Mouse (Mus musculus): ENCODE data around the gene Dpep2nb. TPM values are rescaled to one million over a fixed set of nuclear protein-coding genes. Genes with fewer than 3 reads are reported as not detected.

Gene Dpep2nb
- total and polyA plus RNA-seq, 3 experiments = not detected

- peak; percentile 44 for DNase-seq (ENCODE audit: extremely low read depth)
- Histone ChIP-seq H3K4me1 (ENCODE audit: control insufficient read depth in 1 of 2, insufficient read depth in 2 of 2) (peaks cover 6 to 14% of the 10 kb centered on the region in 2 experiments), H3K36me3 (replicated peaks in 1 of 2; ENCODE audit: control insufficient read depth in 1 of 2, insufficient read depth in 1 of 2, low read length in 1 of 2) (no peaks in the 10 kb centered on the region), H3K27me3 (replicated peaks) (peaks cover 19% of the 10 kb centered on the region), H3K27ac (ENCODE audit: insufficient read depth, low read depth) (no peak within 1 kb of the TSS), H3K9ac (ENCODE audit: insufficient read depth, low read depth) (peak within 1 kb of the TSS; percentile 62), H3K9me3 (replicated peaks; ENCODE audit: low read length) (no peaks in the 10 kb centered on the region), H3K4me3 (replicated peaks in 1 of 3; ENCODE audit: low read depth in 2 of 3, low read length in 2 of 3, poor library complexity in 1 of 3) (peak within 1 kb of the TSS; percentile 69 to 88 (median 81)), H3K4me2 (ENCODE audit: insufficient read depth, low read depth, poor library complexity, severe bottlenecking) (peak within 1 kb of the TSS; percentile 42), H3K79me2 (replicated peaks; ENCODE audit: control insufficient read depth, extremely low read depth, insufficient read depth, poor library complexity, severe bottlenecking) (no peaks in the 10 kb centered on the region)
- dilution Hi-C loops (cut with MboI; ENCODE audit: extremely low pct_ligation_motif_present, extremely low pct_unique_long_range_greater_than_20kb, low sequenced_read_pairs) = no loop called here
- in situ Hi-C loops (cut with MboI; ENCODE audit: low pct_ligation_motif_present, low pct_unique_long_range_greater_than_20kb, low sequenced_read_pairs) = no loop called here
- no peak for TF ChIP-seq NRF1 (IDR thresholded peaks at IDR 0.05; ENCODE audit: low read depth, low read length)
- 0 out of 2 replicates have a peak, but pooled peaks have one; percentile 12 for TF ChIP-seq TCF12 (IDR thresholded peaks at IDR 0.05; ENCODE audit: low read depth, low read length)
- 0 out of 2 replicates have a peak, but pooled peaks have one; percentile 3 for TF ChIP-seq MXI1 (IDR thresholded peaks at IDR 0.05; ENCODE audit: low read depth, low read length)
- TF ChIP-seq USF2 (conservative IDR thresholded peaks at IDR 0.05; ENCODE audit: low read depth, low read length) = no peak
- no peak for TF ChIP-seq PAX5 (IDR thresholded peaks at IDR 0.05; ENCODE audit: low read length)
- TF ChIP-seq NELFE (IDR thresholded peaks at IDR 0.05; ENCODE audit: low read depth, low read length) = no peak; the same call in 1 of the 2 replicates
- TF ChIP-seq MEF2A (IDR thresholded peaks at IDR 0.05; ENCODE audit: borderline replicate concordance, low read depth, low read length) = no peak
- peak; percentile 76; the same call in 1 of the 2 replicates for TF ChIP-seq MAZ (IDR thresholded peaks at IDR 0.05; ENCODE audit: low read depth, low read length)
- TF ChIP-seq IRF4 (IDR thresholded peaks at IDR 0.05; ENCODE audit: low read depth, low read length) = no peak
- no peak for TF ChIP-seq MAX (IDR thresholded peaks at IDR 0.05; ENCODE audit: low read length)
- TF ChIP-seq MYC (IDR thresholded peaks at IDR 0.05; ENCODE audit: low read depth, low read length) = no peak
- TF ChIP-seq TBP (conservative IDR thresholded peaks at IDR 0.05; ENCODE audit: low read depth, low read length) = no peak
- no peak for TF ChIP-seq SIN3A (IDR thresholded peaks at IDR 0.05; ENCODE audit: low read length)
- TF ChIP-seq POLR2AphosphoS2 (IDR thresholded peaks at IDR 0.05; ENCODE audit: low read depth, low read length) = no peak
- peak; percentile 65 for TF ChIP-seq ELF1 (IDR thresholded peaks at IDR 0.05; ENCODE audit: low read depth, low read length)
- TF ChIP-seq POLR2A (IDR thresholded peaks at IDR 0.05; ENCODE audit: low read depth, low read length) = peak; percentile 70
Measured at GRCm38 (mm10) chr8:105965905-105966341, 39.9 kb downstream of the Dpep2nb start, which contains the start of gene Slc12a4. TSS of gene Slc12a4 (minus strand) at chr8:105966097.

- no peaks in the 10 kb centered on the region for H3K79me2 ChIP-seq (replicated peaks; ENCODE audit: control insufficient read depth, extremely low read depth, insufficient read depth, poor library complexity, severe bottlenecking)
- in situ Hi-C loops (cut with MboI; ENCODE audit: low pct_ligation_motif_present, low pct_unique_long_range_greater_than_20kb, low sequenced_read_pairs) = no loop called here
- no peaks in the 10 kb centered on the region for H3K9me3 ChIP-seq (replicated peaks; ENCODE audit: low read length)
- H3K4me1 ChIP-seq (ENCODE audit: control insufficient read depth in 1 of 2, insufficient read depth in 2 of 2) = peaks cover 6 to 14% of the 10 kb centered on the region in 2 experiments
- peaks cover 19% of the 10 kb centered on the region for H3K27me3 ChIP-seq (replicated peaks)
- H3K9ac ChIP-seq (ENCODE audit: insufficient read depth, low read depth) = peak overlapping the region; percentile 62
- dilution Hi-C loops (cut with MboI; ENCODE audit: extremely low pct_ligation_motif_present, extremely low pct_unique_long_range_greater_than_20kb, low sequenced_read_pairs) = no loop called here
- no peak overlapping the region for H3K27ac ChIP-seq (ENCODE audit: insufficient read depth, low read depth)
- peak overlapping the region; percentile 42 for H3K4me2 ChIP-seq (ENCODE audit: insufficient read depth, low read depth, poor library complexity, severe bottlenecking)
- TF ChIP-seq POLR2AphosphoS2 (IDR thresholded peaks at IDR 0.05; ENCODE audit: low read depth, low read length) = no peak
- peak; percentile 54; the same call in 1 of the 2 replicates for TF ChIP-seq UBTF (IDR thresholded peaks at IDR 0.05; ENCODE audit: low read depth, low read length)
- peaks cover 0 to 1% of the 10 kb centered on the region in 2 experiments for H3K36me3 ChIP-seq (replicated peaks in 1 of 2; ENCODE audit: control insufficient read depth in 1 of 2, insufficient read depth in 1 of 2, low read length in 1 of 2)
- DNase-seq (ENCODE audit: extremely low read depth) = peak; percentile 28
- peak overlapping the region; percentile 69 to 88 (median 81) for H3K4me3 ChIP-seq (replicated peaks in 1 of 3; ENCODE audit: low read depth in 2 of 3, low read length in 2 of 3, poor library complexity in 1 of 3)
Measured at GRCm38 (mm10) chr8:105965266-105965904, 40.4 kb downstream of the Dpep2nb start.
